Mouse (Mus musculus) layer of hippocampus, adult 9-10 months (tissue): ENCODE results near the gene 2900026A02Rik.
A peak's percentile ranks its signal among the peaks of the same experiment; 100 is the strongest.

Experiments
- DNase-seq: peaks from one replicate; pipeline ENCODE4 v3.0.0; 2022; ENCODE audit warnings: low spot score

2900026A02Rik gene

DNA sequence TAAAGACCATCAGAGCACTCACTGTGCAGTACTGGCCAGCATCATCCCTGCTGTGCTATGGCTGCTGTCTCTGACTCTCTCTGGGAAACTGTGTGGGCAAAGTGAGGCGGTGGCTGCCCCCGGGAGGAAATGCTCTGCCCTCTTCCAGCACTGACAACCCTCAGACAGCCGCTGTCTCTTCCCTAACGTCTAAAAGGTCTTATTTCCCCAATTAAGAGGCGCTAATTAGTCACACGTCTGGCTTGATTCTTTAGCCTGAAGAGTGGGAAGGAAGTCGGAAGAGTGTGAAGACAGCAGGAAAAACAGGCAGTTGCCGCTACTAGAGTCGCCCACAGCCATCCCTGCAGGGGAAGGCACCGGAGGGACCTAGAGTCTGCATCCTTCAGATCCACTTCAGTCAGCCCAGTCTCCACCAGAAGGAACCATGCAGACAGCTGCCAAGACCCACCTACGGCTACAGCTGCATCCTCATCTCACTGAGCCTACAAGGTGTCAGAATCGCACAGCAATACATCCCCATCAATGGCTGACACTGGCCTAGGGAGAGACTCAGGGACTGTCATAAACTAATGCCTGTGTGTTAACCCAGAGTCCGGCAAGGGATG is 101.1 kb downstream of the 2900026A02Rik start:
- no peak for DNase-seq

DNA sequence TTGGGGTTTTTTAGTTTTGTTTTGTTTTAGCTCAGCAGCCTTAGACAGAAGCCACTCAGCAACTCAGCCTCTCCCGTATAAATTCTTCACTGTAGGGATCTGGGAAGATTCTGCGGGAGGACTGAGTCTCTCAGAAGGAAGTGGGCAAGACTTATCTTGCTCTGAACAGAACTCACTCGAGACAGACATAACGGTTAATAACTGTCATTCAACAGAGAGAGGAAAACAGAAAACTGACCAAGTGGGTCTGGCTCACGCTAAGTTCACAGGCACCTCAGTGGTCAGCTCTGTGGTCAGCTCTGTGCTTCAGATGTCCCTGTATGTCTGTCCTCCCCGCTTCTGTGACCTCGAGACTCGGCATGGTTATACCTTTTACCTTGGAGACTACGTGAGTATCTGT is 101.7 kb downstream of the 2900026A02Rik start:
- DNase-seq = no peak

GRCm38 (mm10) chr5:113118695-113119094 is 102.3 kb downstream of the 2900026A02Rik start:
- no peak for DNase-seq

- no peak for DNase-seq
These were observed 103.7 kb downstream of the 2900026A02Rik start for GRCm38 (mm10) chr5:113117361-113117760.

DNA sequence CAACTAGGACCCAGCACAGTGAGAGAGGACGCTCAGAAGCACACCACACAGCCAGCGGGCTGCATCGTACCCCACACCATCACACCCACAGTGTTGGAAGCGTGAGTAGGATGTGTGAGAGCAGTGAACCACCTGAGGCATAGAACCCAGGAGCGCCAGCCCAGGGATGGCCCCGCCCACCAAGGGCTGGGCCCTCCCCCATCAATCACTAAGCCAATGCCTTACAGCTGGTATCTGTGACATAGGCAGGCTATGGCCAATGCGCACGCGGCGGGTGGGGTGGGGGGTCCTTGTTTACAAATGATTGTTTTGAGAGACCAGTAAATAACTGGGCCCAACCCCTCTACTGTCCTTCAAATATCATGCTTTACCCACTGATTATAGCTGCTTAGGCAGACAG is 105.1 kb downstream of the 2900026A02Rik start:
- no peak for DNase-seq

DNA sequence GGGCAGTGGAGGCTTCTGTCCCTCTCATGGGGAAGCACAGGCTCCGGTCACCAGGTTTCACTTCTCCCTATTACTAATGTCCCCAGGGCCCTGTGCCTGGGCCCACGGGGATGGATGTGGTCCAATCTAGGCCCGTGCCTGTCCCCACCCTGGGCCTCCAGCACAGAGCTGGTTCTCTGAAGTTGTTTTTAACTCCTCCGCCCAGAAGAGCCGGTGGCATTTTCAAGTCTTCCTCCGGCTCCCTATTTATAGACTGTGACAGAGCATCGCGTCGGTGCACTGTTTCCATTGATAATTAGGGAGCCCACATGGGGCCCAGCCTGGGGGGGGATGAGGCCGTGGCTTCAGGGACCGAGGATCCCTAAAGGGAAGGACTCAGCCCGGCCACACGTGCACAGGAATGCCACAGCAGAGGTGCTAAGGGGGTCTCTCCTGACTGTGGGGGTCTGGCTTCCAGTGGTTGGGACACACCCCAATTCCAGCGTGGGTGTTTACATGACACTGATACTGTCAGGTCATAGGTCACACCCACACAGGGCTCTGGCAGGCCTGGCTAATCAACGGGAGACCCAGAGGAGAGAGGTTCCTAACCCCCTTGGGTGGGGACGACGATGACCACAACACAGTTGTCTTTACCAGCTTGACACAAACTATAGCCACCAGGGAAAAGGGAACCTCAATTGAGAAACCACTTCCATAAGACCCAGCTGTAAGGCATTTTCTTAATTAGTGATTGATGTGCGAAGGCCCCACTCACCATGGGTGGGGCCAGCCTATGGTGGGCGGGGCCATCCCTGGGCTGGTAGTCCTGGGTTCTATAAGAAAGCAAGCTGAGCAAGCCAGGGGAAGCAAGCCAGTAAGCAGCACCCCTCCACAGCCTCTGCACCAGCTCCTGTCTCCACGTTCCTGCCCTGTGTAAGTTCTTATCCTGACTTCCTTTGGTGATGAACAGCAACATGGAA is 106.5 kb downstream of the 2900026A02Rik start:
- DNase-seq = no peak

DNA sequence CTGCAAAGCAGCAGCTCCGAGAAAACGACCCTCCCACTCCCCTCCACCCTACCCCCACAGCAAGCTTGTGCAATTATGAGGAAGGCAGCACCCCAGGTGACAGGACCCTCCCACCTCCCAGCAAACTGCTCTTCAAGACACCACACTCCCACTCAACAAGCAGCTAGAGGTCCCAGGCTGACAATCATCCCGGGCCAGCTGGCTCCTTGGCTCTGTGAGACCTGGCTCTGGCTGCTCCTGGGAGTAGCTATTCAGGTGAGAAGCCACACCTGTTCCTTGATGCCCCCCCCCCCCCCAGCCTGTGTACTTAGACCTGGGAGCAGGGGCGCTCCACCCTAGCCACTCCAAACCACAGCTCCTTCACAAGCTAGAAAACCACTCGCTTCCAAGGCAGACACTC is 107.9 kb downstream of the 2900026A02Rik start:
- DNase-seq = no peak

DNA sequence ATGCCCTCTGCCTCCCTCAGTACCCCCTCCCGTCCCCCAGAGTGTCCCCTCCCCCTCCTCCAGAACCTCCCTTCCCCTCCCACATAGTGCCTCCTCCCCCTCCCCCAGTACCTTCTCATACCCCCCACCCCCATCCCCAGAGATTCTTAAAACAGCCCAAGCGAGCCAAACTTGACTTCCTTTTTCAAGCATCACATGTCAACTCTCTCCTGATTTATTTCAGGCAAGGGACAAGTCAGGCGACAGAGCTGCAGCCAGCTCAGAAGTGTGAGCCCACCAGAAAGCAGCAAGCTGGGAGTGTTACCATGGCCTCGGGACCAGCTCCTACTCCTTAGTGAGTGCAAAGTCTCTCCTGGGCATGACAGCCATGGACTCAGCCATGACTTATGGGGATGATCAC is 109.7 kb downstream of the 2900026A02Rik start:
- no peak for DNase-seq

DNA sequence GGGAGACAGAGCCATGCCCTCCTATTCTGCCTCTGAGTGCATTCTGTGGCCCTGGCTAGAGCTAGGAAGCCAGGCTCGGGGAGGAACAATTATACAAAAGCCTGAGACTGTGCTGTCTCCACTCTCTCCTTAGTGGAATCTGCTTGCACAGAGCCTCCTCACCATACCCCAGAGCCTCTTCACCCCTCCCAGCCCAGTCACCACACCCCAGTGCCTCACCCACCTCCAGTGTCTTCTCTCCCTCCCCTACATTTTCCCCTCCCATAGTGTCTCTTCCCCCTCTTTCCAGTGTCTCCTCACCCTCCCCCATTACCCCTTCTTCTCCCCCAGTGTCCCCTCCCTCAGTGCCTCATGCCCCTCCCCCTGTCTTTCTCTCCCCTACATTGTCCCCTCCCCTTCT is 110.1 kb downstream of the 2900026A02Rik start:
- DNase-seq = no peak

DNA sequence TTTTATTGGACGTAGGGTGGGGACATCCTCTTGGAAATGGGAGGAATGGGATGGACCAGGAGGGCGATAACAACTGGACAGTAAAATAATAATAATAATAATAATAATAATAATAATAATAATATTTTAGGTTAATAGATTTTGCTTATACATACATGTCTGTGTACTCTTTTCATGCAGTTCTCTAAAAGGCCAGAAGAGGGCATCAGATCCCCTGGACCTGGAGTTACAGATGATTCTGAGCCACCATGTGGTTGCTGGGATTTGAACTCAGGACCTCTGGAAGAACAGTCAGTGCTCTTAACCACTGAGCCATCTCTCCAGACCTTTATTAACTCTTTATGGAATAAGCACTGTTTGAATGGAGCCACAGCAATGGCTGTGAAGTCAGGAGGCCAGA is 111.4 kb downstream of the 2900026A02Rik start:
- peak; percentile 50 for DNase-seq

DNA sequence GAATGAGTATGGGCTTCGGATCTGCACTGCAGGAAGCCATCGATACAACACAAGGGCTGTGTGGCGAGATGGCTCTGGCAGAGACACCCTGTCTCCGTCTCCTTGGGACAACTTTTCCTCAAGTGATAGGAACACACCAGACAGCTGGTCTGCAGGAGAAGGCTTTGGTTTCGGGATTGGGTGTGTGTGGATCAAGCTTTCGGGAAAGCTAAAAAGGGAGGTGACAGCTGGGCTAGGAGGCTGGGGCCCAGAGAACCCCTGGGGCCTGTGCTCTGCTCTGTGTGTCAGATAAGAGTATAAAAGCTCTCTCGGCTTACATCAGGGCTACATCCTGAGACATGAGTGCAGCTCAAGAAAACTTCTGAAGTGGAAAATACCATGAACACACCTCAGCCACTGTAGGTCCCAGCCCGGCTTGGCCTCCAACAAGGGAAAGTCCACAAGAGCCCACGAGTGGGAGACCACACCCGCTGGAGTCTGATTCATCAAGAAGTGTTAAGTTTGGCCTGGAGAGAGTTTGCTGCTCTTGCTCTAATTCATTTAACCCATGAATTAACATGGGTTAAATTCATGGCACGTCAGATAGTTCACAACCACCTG is 112.8 kb downstream of the 2900026A02Rik start:
- DNase-seq = no peak

DNA sequence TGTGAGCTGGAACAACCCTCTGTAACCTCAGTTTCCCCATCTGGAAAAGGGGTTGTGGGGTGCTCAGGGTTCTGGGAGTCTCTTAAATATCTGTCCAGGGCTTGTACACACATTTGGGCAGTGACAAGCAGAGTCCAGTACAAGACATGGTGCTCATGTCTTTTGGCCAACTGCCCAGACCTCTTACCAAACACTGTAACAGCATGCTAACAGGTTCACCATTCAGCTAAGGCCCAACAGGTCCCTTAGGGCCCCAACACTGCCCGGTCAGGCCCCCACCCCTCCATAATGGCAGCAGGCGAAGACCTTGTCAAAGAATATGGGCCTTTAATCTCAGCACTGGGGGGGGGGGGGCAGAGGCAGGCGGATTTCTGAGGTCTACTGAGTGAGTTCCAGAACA is 113.3 kb downstream of the 2900026A02Rik start:
- no peak for DNase-seq

GRCm38 (mm10) chr5:113106594-113106993 is 114.4 kb downstream of the 2900026A02Rik start:
- DNase-seq = no peak

GRCm38 (mm10) chr5:113105481-113105880 is 115.6 kb downstream of the 2900026A02Rik start:
- no peak for DNase-seq

GRCm38 (mm10) chr5:113105035-113105434 is 116.0 kb downstream of the 2900026A02Rik start:
- no peak for DNase-seq

DNA sequence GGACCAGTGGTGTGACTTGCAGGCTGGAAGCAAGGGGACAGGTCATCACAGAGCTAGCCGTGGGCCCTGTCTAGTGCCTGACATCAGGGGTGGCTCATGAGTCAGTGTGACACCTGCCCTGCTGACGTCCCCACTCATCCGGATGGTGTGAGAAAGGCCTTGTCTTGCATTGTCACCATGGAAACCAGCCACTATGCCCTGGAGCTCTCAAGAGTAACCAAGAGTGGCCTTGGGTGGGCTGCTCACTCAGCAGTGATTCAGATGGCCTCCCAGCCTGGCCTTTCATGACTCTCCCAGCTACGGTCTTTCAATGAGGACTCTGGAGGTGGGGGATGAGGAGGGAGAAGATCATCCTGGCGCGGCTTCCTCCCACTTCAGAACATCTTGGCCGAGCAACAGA is 118.6 kb downstream of the 2900026A02Rik start:
- no peak for DNase-seq

GRCm38 (mm10) chr5:113101457-113101856 is 119.6 kb downstream of the 2900026A02Rik start:
- DNase-seq = no peak

DNA sequence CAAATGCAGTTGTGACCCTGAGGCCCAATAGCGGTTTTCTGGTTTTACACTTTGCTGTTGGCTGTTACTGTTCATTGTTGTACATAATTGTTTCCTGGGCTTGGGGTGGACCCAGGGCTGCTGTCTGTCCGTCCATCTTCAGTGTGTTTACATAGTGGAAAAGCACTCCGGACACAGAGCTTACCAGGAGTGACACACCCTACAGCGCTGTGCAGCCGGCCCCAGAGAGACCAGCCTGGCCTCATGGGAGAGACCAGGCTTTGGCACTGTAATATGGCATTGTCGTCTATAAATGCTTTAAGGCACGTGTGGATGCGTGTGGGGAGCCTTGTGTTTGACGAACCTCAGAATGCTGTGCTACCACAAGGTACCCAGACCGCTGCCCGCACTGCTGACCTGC is 120.6 kb downstream of the 2900026A02Rik start:
- no peak for DNase-seq

- peak; percentile 88 for DNase-seq
These were observed 121.5 kb downstream of the 2900026A02Rik start for GRCm38 (mm10) chr5:113099546-113099945.

- DNase-seq = no peak
These were observed 123.5 kb downstream of the 2900026A02Rik start for GRCm38 (mm10) chr5:113097551-113097950.

GRCm38 (mm10) chr5:113095456-113095855 is 125.6 kb downstream of the 2900026A02Rik start:
- no peak for DNase-seq

- DNase-seq = no peak
These were observed 128.6 kb downstream of the 2900026A02Rik start for GRCm38 (mm10) chr5:113092406-113092805.

DNA sequence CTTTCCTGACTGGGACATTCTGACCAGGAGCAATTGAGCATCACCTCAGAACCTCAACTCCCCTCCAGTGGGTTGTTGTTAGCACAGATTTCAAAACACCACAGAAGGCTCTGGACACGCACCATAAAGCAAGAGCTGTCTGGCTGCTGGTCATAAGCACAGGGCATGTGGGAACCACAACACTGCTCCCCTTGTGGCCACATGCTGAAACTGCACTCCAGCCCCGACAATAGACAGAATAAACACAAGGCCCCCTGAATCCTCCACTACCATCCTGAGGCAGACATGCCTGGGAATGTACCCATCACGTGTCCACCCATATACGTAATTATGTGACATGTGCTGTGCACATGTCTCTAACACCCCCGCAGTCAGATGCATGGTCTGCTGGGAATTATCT is 129.9 kb downstream of the 2900026A02Rik start:
- DNase-seq = no peak
